Mouse (Mus musculus): ENCODE results near the gene Zfp961. TPM values are rescaled to one million over a fixed set of nuclear protein-coding genes. Genes with fewer than 3 reads are reported as not detected.
"Not testable (repeated sequence)": the region's sequence is repeated elsewhere in the genome, so short reads cannot be mapped to it uniquely, and the experiment has no call there.

Zfp961 gene
- 22.9 and 23.9 TPM in 2 replicates for polyA plus RNA-seq (2014; fragmentation: Nextera tagmentation; extraction: Ambion mirVana)

GRCm38 (mm10) chr8:71950482-71951221, at the start of gene Zfp961:
Gene Zfp961, plus strand, starts transcription at chr8:71951038.
- ATAC-seq (ENCODE audit: insufficient read depth, low FRiP score, low TSS enrichment): peak; percentile 100
- peak within 1 kb of the TSS; percentile 86 for H3K9ac ChIP-seq (ENCODE audit: low read length)
- peaks cover 4% of the 10 kb centered on the region; the same call in 1 of the 2 replicates for H3K4me1 ChIP-seq (ENCODE audit: control insufficient read depth, insufficient read depth, low read length)
- peak within 1 kb of the TSS; percentile 66 for H3K4me3 ChIP-seq (ENCODE audit: low read depth, low read length)
- no peaks in the 10 kb centered on the region for H3K36me3 ChIP-seq (ENCODE audit: control insufficient read depth, insufficient read depth, low read length)
- peak; percentile 96 for DNase-seq (ENCODE audit: low spot score)
- no peaks in the 10 kb centered on the region for H3K27me3 ChIP-seq (ENCODE audit: control insufficient read depth, insufficient read depth, low read length)
- peak within 1 kb of the TSS; percentile 53; the same call in 1 of the 2 replicates for H3K27ac ChIP-seq (ENCODE audit: low read depth, low read length)
- peak within 1 kb of the TSS; percentile 53 for H3K4me2 ChIP-seq (ENCODE audit: low read depth)
- 4% methylated on average over 34 of the region's 34 CpGs for WGBS
- no peaks in the 10 kb centered on the region for H3K9me3 ChIP-seq (ENCODE audit: control insufficient read depth, low read length)

GRCm38 (mm10) chr8:71903084-71903483, 47.8 kb upstream of the Zfp961 start:
- not testable (repeated sequence) for ATAC-seq (ENCODE audit: insufficient read depth, low FRiP score, low TSS enrichment); H3K36me3 ChIP-seq (ENCODE audit: control insufficient read depth, insufficient read depth, low read length); DNase-seq (ENCODE audit: low spot score)

GRCm38 (mm10) chr8:71906809-71907208, 44.0 kb upstream of the Zfp961 start:
- Histone ChIP-seq H3K4me1 (ENCODE audit: control insufficient read depth, insufficient read depth, low read length) (no peaks in the 10 kb centered on the region), H3K36me3 (ENCODE audit: control insufficient read depth, insufficient read depth, low read length) (no peaks in the 10 kb centered on the region), H3K27me3 (ENCODE audit: control insufficient read depth, insufficient read depth, low read length) (no peaks in the 10 kb centered on the region), H3K9ac (ENCODE audit: low read length) (no peak overlapping the region), H3K4me2 (ENCODE audit: low read depth) (no peak overlapping the region), H3K9me3 (ENCODE audit: control insufficient read depth, low read length) (no peaks in the 10 kb centered on the region), H3K4me3 (ENCODE audit: low read depth, low read length) (no peak overlapping the region), H3K27ac (ENCODE audit: low read depth, low read length) (no peak overlapping the region)
- 98% methylated on average over 1 of the region's 1 CpGs for WGBS
- DNase-seq (ENCODE audit: low spot score) (no peak), ATAC-seq (ENCODE audit: insufficient read depth, low FRiP score, low TSS enrichment) (no peak)

More at GRCm38 (mm10) chr8:71903084-71903483, 47.8 kb upstream of the Zfp961 start:
- H3K27me3 ChIP-seq (ENCODE audit: control insufficient read depth, insufficient read depth, low read length); H3K27ac ChIP-seq (ENCODE audit: low read depth, low read length); H3K4me1 ChIP-seq (ENCODE audit: control insufficient read depth, insufficient read depth, low read length); H3K4me2 ChIP-seq (ENCODE audit: low read depth); H3K9me3 ChIP-seq (ENCODE audit: control insufficient read depth, low read length); H3K9ac ChIP-seq (ENCODE audit: low read length); H3K4me3 ChIP-seq (ENCODE audit: low read depth, low read length): not testable (repeated sequence)
- 88% methylated on average over 1 of the region's 1 CpGs for WGBS

- Histone ChIP-seq H3K9ac (ENCODE audit: low read length) (peak overlapping the region; percentile 97), H3K9me3 (ENCODE audit: control insufficient read depth, low read length) (no peaks in the 10 kb centered on the region), H3K27ac (ENCODE audit: low read depth, low read length) (peak overlapping the region; percentile 97), H3K4me2 (ENCODE audit: low read depth) (peak overlapping the region; percentile 53), H3K4me1 (ENCODE audit: control insufficient read depth, insufficient read depth, low read length) (no peaks in the 10 kb centered on the region), H3K4me3 (ENCODE audit: low read depth, low read length) (peak overlapping the region; percentile 71), H3K36me3 (ENCODE audit: control insufficient read depth, insufficient read depth, low read length) (no peaks in the 10 kb centered on the region), H3K27me3 (ENCODE audit: control insufficient read depth, insufficient read depth, low read length) (no peaks in the 10 kb centered on the region)
- DNase-seq (ENCODE audit: low spot score) (no peak), ATAC-seq (ENCODE audit: insufficient read depth, low FRiP score, low TSS enrichment) (no peak; the same call in 1 of the 2 replicates)
- WGBS: 91% methylated on average over 5 of the region's 5 CpGs
Measured at GRCm38 (mm10) chr8:71907798-71908257, 43.0 kb upstream of the Zfp961 start.

- Histone ChIP-seq H3K9ac (ENCODE audit: low read length) (peak within 1 kb of the TSS; percentile 97), H3K27ac (ENCODE audit: low read depth, low read length) (peak within 1 kb of the TSS; percentile 97), H3K4me3 (ENCODE audit: low read depth, low read length) (peak within 1 kb of the TSS; percentile 71), H3K4me1 (ENCODE audit: control insufficient read depth, insufficient read depth, low read length) (no peaks in the 10 kb centered on the region), H3K9me3 (ENCODE audit: control insufficient read depth, low read length) (no peaks in the 10 kb centered on the region), H3K36me3 (ENCODE audit: control insufficient read depth, insufficient read depth, low read length) (no peaks in the 10 kb centered on the region), H3K4me2 (ENCODE audit: low read depth) (peak within 1 kb of the TSS; percentile 53), H3K27me3 (ENCODE audit: control insufficient read depth, insufficient read depth, low read length) (no peaks in the 10 kb centered on the region)
- DNase-seq (ENCODE audit: low spot score) (peak; percentile 89), ATAC-seq (ENCODE audit: insufficient read depth, low FRiP score, low TSS enrichment) (peak; percentile 93)
- 7% methylated on average over 47 of the region's 47 CpGs for WGBS
Measured at GRCm38 (mm10) chr8:71908309-71909261, 42.3 kb upstream of the Zfp961 start, which contains the start of the genes Zfp882 and Zfp617. Gene Zfp882, plus strand, starts transcription at chr8:71908608. Gene Zfp617, plus strand, starts transcription at chr8:71908635.

- Histone ChIP-seq H3K9me3 (ENCODE audit: control insufficient read depth, low read length) (no peaks in the 10 kb centered on the region), H3K27me3 (ENCODE audit: control insufficient read depth, insufficient read depth, low read length) (no peaks in the 10 kb centered on the region), H3K27ac (ENCODE audit: low read depth, low read length) (no peak overlapping the region), H3K4me3 (ENCODE audit: low read depth, low read length) (no peak overlapping the region), H3K9ac (ENCODE audit: low read length) (no peak overlapping the region), H3K4me1 (ENCODE audit: control insufficient read depth, insufficient read depth, low read length) (no peaks in the 10 kb centered on the region), H3K36me3 (ENCODE audit: control insufficient read depth, insufficient read depth, low read length) (peaks cover 5% of the 10 kb centered on the region), H3K4me2 (ENCODE audit: low read depth) (no peak overlapping the region)
- ATAC-seq (ENCODE audit: insufficient read depth, low FRiP score, low TSS enrichment) (no peak), DNase-seq (ENCODE audit: low spot score) (no peak)
- WGBS: 82% methylated on average over 2 of the region's 2 CpGs
Measured at GRCm38 (mm10) chr8:71912286-71912685, 38.6 kb upstream of the Zfp961 start.

GRCm38 (mm10) chr8:71922567-71923401, 28.1 kb upstream of the Zfp961 start:
- ATAC-seq (ENCODE audit: insufficient read depth, low FRiP score, low TSS enrichment) (peak; percentile 99), DNase-seq (ENCODE audit: low spot score) (peak; percentile 94)
- H3K27me3 ChIP-seq (ENCODE audit: control insufficient read depth, insufficient read depth, low read length): no peaks in the 10 kb centered on the region
- peak overlapping the region; percentile 55 for H3K4me2 ChIP-seq (ENCODE audit: low read depth)
- no peaks in the 10 kb centered on the region for H3K36me3 ChIP-seq (ENCODE audit: control insufficient read depth, insufficient read depth, low read length)
- H3K9ac ChIP-seq (ENCODE audit: low read length): peak overlapping the region; percentile 72
- H3K27ac ChIP-seq (ENCODE audit: low read depth, low read length): peak overlapping the region; percentile 93
- no peaks in the 10 kb centered on the region for H3K4me1 ChIP-seq (ENCODE audit: control insufficient read depth, insufficient read depth, low read length)
- WGBS: under 1% methylated on average over 57 of the region's 57 CpGs
- peak overlapping the region; percentile 55 for H3K4me3 ChIP-seq (ENCODE audit: low read depth, low read length)
- H3K9me3 ChIP-seq (ENCODE audit: control insufficient read depth, low read length): no peaks in the 10 kb centered on the region

- Histone ChIP-seq H3K4me2 (ENCODE audit: low read depth) (no peak overlapping the region), H3K36me3 (ENCODE audit: control insufficient read depth, insufficient read depth, low read length) (peaks cover 3% of the 10 kb centered on the region), H3K4me3 (ENCODE audit: low read depth, low read length) (no peak overlapping the region), H3K9me3 (ENCODE audit: control insufficient read depth, low read length) (no peaks in the 10 kb centered on the region), H3K4me1 (ENCODE audit: control insufficient read depth, insufficient read depth, low read length) (no peaks in the 10 kb centered on the region), H3K27me3 (ENCODE audit: control insufficient read depth, insufficient read depth, low read length) (no peaks in the 10 kb centered on the region), H3K9ac (ENCODE audit: low read length) (no peak overlapping the region), H3K27ac (ENCODE audit: low read depth, low read length) (no peak overlapping the region)
- 96% methylated on average over 5 of the region's 5 CpGs for WGBS
- ATAC-seq (ENCODE audit: insufficient read depth, low FRiP score, low TSS enrichment) (no peak), DNase-seq (ENCODE audit: low spot score) (no peak)
Measured at GRCm38 (mm10) chr8:71925791-71926190, 25.0 kb upstream of the Zfp961 start.

Measured in neural tube, embryonic 11.5 days (tissue).